ENCODE assay signal across 8 mouse cellular contexts in the genomic region with DNA sequence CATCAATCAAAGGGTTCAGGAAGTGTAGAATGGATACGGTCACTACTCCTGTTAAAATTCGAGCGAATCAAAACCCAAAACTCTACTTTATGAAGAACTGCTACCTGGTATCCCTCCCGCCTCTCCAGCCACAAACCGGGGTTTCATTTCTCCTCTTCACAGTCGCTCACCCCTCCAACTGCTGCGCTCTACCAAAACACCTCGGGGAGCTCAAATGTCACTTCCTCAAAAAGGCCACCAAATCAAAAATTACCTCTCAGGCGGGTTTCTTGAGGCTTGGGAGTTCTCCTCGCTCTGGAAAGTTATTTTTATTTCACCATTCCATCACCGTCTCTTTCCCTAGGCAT. TPM values are rescaled to one million over a fixed set of nuclear protein-coding genes. Genes with fewer than 3 reads are reported as not detected.
DNase-seq lines count a peak whose midpoint lies in the region; ATAC-seq and TF ChIP-seq lines count a peak whose summit lies in the region.

No protein-coding gene starts in this region.

- no peak for ATAC-seq in hindbrain, embryonic 11.5 days (ENCODE audit: low FRiP score)
- ATAC-seq in megakaryocyte, adult 5-6 weeks (ENCODE audit: poor library complexity, severe bottlenecking): peak; percentile 61

- no peak overlapping the region for H3K27ac ChIP-seq in gastrocnemius, adult 2 months
- H3K27ac ChIP-seq in MEL (ENCODE audit: control insufficient read depth, low read depth, low read length): peak overlapping the region; percentile 10; the same call in 1 of the 2 replicates
- H3K27ac ChIP-seq in hindbrain, embryonic 11.5 days (ENCODE audit: low read depth, low read length): no peak overlapping the region

- DNase-seq in gastrocnemius, adult 2 months: no peak
- DNase-seq in gastrocnemius, postnatal 14 days: no peak
- peak; percentile 86 for DNase-seq in MEL (ENCODE audit: low read depth, low spot score)
- peak; percentile 30 for DNase-seq in hindbrain, embryonic 11.5 days (ENCODE audit: low spot score)
- peak; percentile 91 for DNase-seq in splenic B cell, adult 2 months (ENCODE audit: low read depth, low spot score)
- no peak for DNase-seq in gastrocnemius, postnatal 36 days
- DNase-seq in layer of hippocampus, adult 18-20 months (ENCODE audit: low spot score in 2 of 2): no peak

- H3K9ac ChIP-seq in MEL (ENCODE audit: control insufficient read depth, low read depth, low read length, poor library complexity, severe bottlenecking): peak overlapping the region; percentile 67
- H3K9ac ChIP-seq in hindbrain, embryonic 11.5 days (ENCODE audit: low read depth, low read length): no peak overlapping the region; the same call in 1 of the 2 replicates

- no peak for TF ChIP-seq RAD21 in MEL (IDR thresholded peaks at IDR 0.05; ENCODE audit: low read depth, low read length)

- TF ChIP-seq EP300 in MEL (IDR thresholded peaks at IDR 0.05; ENCODE audit: low read depth in 1 of 2, low read length in 2 of 2): 0 out of 4 replicates have a peak, but pooled peaks of 1 of the 2 experiments have one; percentile 33

- H3K79me2 ChIP-seq in MEL (ENCODE audit: control insufficient read depth, insufficient read depth, low read length, poor library complexity): peaks cover 4% of the 10 kb centered on the region

- H3K36me3 ChIP-seq in MEL (ENCODE audit: control insufficient read depth in 1 of 2, insufficient read depth in 2 of 2, low read length in 2 of 2): peaks cover 0 to 20% of the 10 kb centered on the region in 2 experiments; a peak in 2 of 4 replicates
- no peaks in the 10 kb centered on the region for H3K36me3 ChIP-seq in hindbrain, embryonic 11.5 days (ENCODE audit: control insufficient read depth, insufficient read depth, low read length)
- no peaks in the 10 kb centered on the region for H3K36me3 ChIP-seq in splenic B cell, adult 2 months (ENCODE audit: control insufficient read depth, insufficient read depth, low read length, poor library complexity, severe bottlenecking)

- H3K9me3 ChIP-seq in MEL (replicated peaks; ENCODE audit: insufficient read depth, low read length): no peaks in the 10 kb centered on the region
- no peaks in the 10 kb centered on the region for H3K9me3 ChIP-seq in hindbrain, embryonic 11.5 days (ENCODE audit: control insufficient read depth, low read length)

- no peak for TF ChIP-seq CTCF in gastrocnemius, adult 2 months (IDR thresholded peaks at IDR 0.05)
- no peak for TF ChIP-seq CTCF in MEL (IDR thresholded peaks at IDR 0.05 in 2 of 3, conservative IDR thresholded peaks at IDR 0.05 in 1 of 3; ENCODE audit: control insufficient read depth in 1 of 3, insufficient read depth in 1 of 3, low read depth in 2 of 3, low read length in 3 of 3, poor library complexity in 1 of 3, severe bottlenecking in 1 of 3)

- H3K27me3 ChIP-seq in MEL (ENCODE audit: control insufficient read depth in 1 of 2, insufficient read depth in 2 of 2, low read length in 2 of 2): no peaks in the 10 kb centered on the region
- H3K27me3 ChIP-seq in hindbrain, embryonic 11.5 days (ENCODE audit: control insufficient read depth, insufficient read depth, low read length): peaks cover 24% of the 10 kb centered on the region
- H3K27me3 ChIP-seq in splenic B cell, adult 2 months (ENCODE audit: control insufficient read depth, insufficient read depth, low read length, poor library complexity, severe bottlenecking): no peaks in the 10 kb centered on the region

- peak overlapping the region; percentile 98 for H3K4me2 ChIP-seq in hindbrain, embryonic 11.5 days (replicated peaks; ENCODE audit: low read depth, low read length)

- H3K4me1 ChIP-seq in MEL (ENCODE audit: control insufficient read depth in 1 of 2, insufficient read depth in 2 of 2, low read length in 2 of 2): peaks cover 0 to 18% of the 10 kb centered on the region in 2 experiments; a peak in 3 of 4 replicates
- 0 out of 2 replicates have a peak, but pooled peaks cover 2% of the 10 kb centered on the region for H3K4me1 ChIP-seq in hindbrain, embryonic 11.5 days (replicated peaks; ENCODE audit: control insufficient read depth, insufficient read depth, low read length)

- TF ChIP-seq POLR2A in MEL (IDR thresholded peaks at IDR 0.05; ENCODE audit: control insufficient read depth in 1 of 2, insufficient read depth in 1 of 2, low read depth in 1 of 2, low read length in 2 of 2, poor library complexity in 1 of 2): no peak

- WGBS in hindbrain, embryonic 11.5 days: 1% methylated on average over 11 of the region's 11 CpGs

- H3K4me3 ChIP-seq in gastrocnemius, adult 2 months: peak overlapping the region; percentile 75
- peak overlapping the region; percentile 87 to 95 for H3K4me3 ChIP-seq in MEL (ENCODE audit: control insufficient read depth in 1 of 2, insufficient read depth in 1 of 2, low read depth in 2 of 2, low read length in 2 of 2)
- H3K4me3 ChIP-seq in hindbrain, embryonic 11.5 days (ENCODE audit: low read depth, low read length): peak overlapping the region; percentile 57

- intact Hi-C loops in gastrocnemius, adult 2 months (cut with DNase I): no loop called here
- intact Hi-C loops in gastrocnemius, postnatal 14 days (cut with DNase I; ENCODE audit: low total_unique reads): no loop called here
- intact Hi-C loops in gastrocnemius, postnatal 36 days (cut with DNase I): no loop called here

TF ChIP-seq in MEL, 35 proteins besides CTCF, POLR2A, EP300 and RAD21:
- TF ChIP-seq ETS1 (IDR thresholded peaks at IDR 0.05; ENCODE audit: low read depth, low read length) (peak; percentile 17; the same call in 1 of the 2 replicates), NELFE (IDR thresholded peaks at IDR 0.05; ENCODE audit: low read depth, low read length) (no peak), HCFC1 (IDR thresholded peaks at IDR 0.05; ENCODE audit: low read depth, low read length) (no peak), TBP (IDR thresholded peaks at IDR 0.05; ENCODE audit: low read depth, low read length) (no peak), SMC3 (IDR thresholded peaks at IDR 0.05; ENCODE audit: low read depth, low read length) (no peak), UBTF (IDR thresholded peaks at IDR 0.05; ENCODE audit: borderline replicate concordance, insufficient read depth, low read depth, low read length) (no peak), GABPA (IDR thresholded peaks at IDR 0.05; ENCODE audit: low read depth, low read length) (no peak), USF2 (IDR thresholded peaks at IDR 0.05; ENCODE audit: borderline replicate concordance in 1 of 2, insufficient read depth in 1 of 2, low read depth in 1 of 2, low read length in 2 of 2) (no peak), ZMIZ1 (IDR thresholded peaks at IDR 0.05; ENCODE audit: low read depth, low read length) (no peak), CHD1 (IDR thresholded peaks at IDR 0.05; ENCODE audit: low read depth, low read length) (no peak), ZKSCAN1 (IDR thresholded peaks at IDR 0.05; ENCODE audit: low read depth, low read length) (no peak), MAX (IDR thresholded peaks at IDR 0.05; ENCODE audit: low read length) (peak; percentile 19; the same call in 1 of the 2 replicates), TCF12 (IDR thresholded peaks at IDR 0.05; ENCODE audit: low read depth, low read length) (no peak)

RNA-seq across cellular contexts. Expression of a gene that starts 0.6 kb away (rescaled TPM):
- not detected for total RNA-seq in gastrocnemius, adult 2 months (2021)
- total RNA-seq in gastrocnemius, postnatal 14 days (2021): under 1 TPM in 1 of 2 experiments, not detected in 1; 0.16 TPM
- total RNA-seq in MEL (2012; rRNA removed): 4.3 and 7.8 TPM in 2 replicates
- polyA plus RNA-seq in MEL (2012; ENCODE audit: insufficient read depth in 1 of 2, insufficient read length in 2 of 2, low read depth in 1 of 2, low replicate concordance in 2 of 2, missing spikeins in 1 of 2): 10 to 100 TPM; 19.0 to 50.6 TPM
- 0.18 and 0.29 TPM in 2 replicates for polyA plus RNA-seq in hindbrain, embryonic 11.5 days (2014; fragmentation: Nextera tagmentation; extraction: Ambion mirVana)
- total RNA-seq in megakaryocyte, adult 5-6 weeks (2015): 33.2 and 35.8 TPM in 2 replicates
- total RNA-seq in megakaryocyte, adult 5-6 weeks (2017): 5.9 and 12.3 TPM in 2 replicates
- not detected for total RNA-seq in gastrocnemius, postnatal 36 days (2021)
- total RNA-seq in layer of hippocampus, adult 18-20 months (2021): 1 to 10 TPM; 1.7 to 2.0 TPM

Comparison
In these comparisons a context has a peak if more than half of its experiments do, and no peak if none do; other contexts are left out.
1. DNase-seq: peak in MEL (single experiment), hindbrain, embryonic 11.5 days (single experiment) and splenic B cell, adult 2 months (single experiment); none in gastrocnemius, adult 2 months (single experiment), gastrocnemius, postnatal 14 days (single experiment), gastrocnemius, postnatal 36 days (0 of 2) and layer of hippocampus, adult 18-20 months (0 of 2).
2. Peak in every context shown above with its lines, with median percentiles within 50 percentile points of each other: H3K4me3 ChIP-seq.